Mouse (Mus musculus) lung, postnatal 0 days (tissue): ENCODE results near the gene Ppfia3.

ENCODE experiments used
- CTCF ChIP-seq: IDR thresholded peaks from 2 replicates; pipeline ENCODE4 v1.5.1; 2016; ENCODE audit warnings: antibody characterized with exemption, mild to moderate bottlenecking
- EP300 ChIP-seq: IDR thresholded peaks from 2 replicates; pipeline ENCODE4 v1.6.1; 2016; ENCODE audit warnings: antibody characterized with exemption, mild to moderate bottlenecking, control low read depth

- no peak for TF ChIP-seq EP300
- no peak for TF ChIP-seq CTCF
These were observed 42.1 kb upstream of the Ppfia3 start for GRCm38 (mm10) chr7:45408949-45409348.
